Mouse (Mus musculus): Measurements from ENCODE around the gene Cldnd1. TPM values are rescaled to one million over a fixed set of nuclear protein-coding genes. Genes with fewer than 3 reads are reported as not detected.

Cldnd1 gene
- total and polyA plus RNA-seq, 2 experiments from 2014 or later = 24.0 to 72.0 TPM

- no peak overlapping the region for H3K9ac ChIP-seq (replicated peaks; ENCODE audit: low read depth, low read length)
- TF ChIP-seq CTCF (IDR thresholded peaks at IDR 0.05; ENCODE audit: low read depth) (no peak), EP300 (IDR thresholded peaks at IDR 0.05; ENCODE audit: low read depth) (no peak)
- no peaks in the 10 kb centered on the region for H3K27me3 ChIP-seq (ENCODE audit: control insufficient read depth, insufficient read depth, low read length)
- H3K27ac ChIP-seq (ENCODE audit: low read depth) = peak overlapping the region; percentile 32; the same call in 1 of the 2 replicates
- H3K4me1 ChIP-seq (ENCODE audit: control insufficient read depth, insufficient read depth) = no peaks in the 10 kb centered on the region; the same call in 1 of the 2 replicates
- peak; percentile 38 for DNase-seq (ENCODE audit: low spot score)
- no peak overlapping the region for H3K4me3 ChIP-seq (ENCODE audit: low read depth, low read length)
- H3K9me3 ChIP-seq (replicated peaks; ENCODE audit: control insufficient read depth, low read length) = no peaks in the 10 kb centered on the region
- 22% methylated on average over 4 of the region's 4 CpGs for WGBS
- no peaks in the 10 kb centered on the region for H3K36me3 ChIP-seq (replicated peaks; ENCODE audit: control insufficient read depth, insufficient read depth, low read length)
- 0 out of 2 replicates have a peak overlapping the region, but pooled peaks have one; percentile 1 for H3K4me2 ChIP-seq (ENCODE audit: low read depth, low read length)
- ATAC-seq (ENCODE audit: insufficient read depth, low read depth) = peak; percentile 68; the same call in 1 of the 2 replicates
Measured at GRCm38 (mm10) chr16:58746715-58747114, 19.0 kb downstream of the Cldnd1 start.

GRCm38 (mm10) chr16:58751314-58751713, 23.6 kb downstream of the Cldnd1 start:
- DNase-seq (ENCODE audit: low spot score) = peak; percentile 57
- WGBS = 19% methylated on average over 1 of the region's 1 CpGs

GRCm38 (mm10) chr16:58756191-58756590, 28.5 kb downstream of the Cldnd1 start:
- no peaks in the 10 kb centered on the region for H3K4me1 ChIP-seq (ENCODE audit: control insufficient read depth, insufficient read depth)
- no peak overlapping the region for H3K9ac ChIP-seq (replicated peaks; ENCODE audit: low read depth, low read length)
- no peaks in the 10 kb centered on the region for H3K27me3 ChIP-seq (ENCODE audit: control insufficient read depth, insufficient read depth, low read length)
- H3K27ac ChIP-seq (ENCODE audit: low read depth) = no peak overlapping the region
- no peak overlapping the region for H3K4me3 ChIP-seq (ENCODE audit: low read depth, low read length)
- TF ChIP-seq CTCF (IDR thresholded peaks at IDR 0.05; ENCODE audit: low read depth) (no peak), EP300 (IDR thresholded peaks at IDR 0.05; ENCODE audit: low read depth) (no peak)
- ATAC-seq (ENCODE audit: insufficient read depth, low read depth) (no peak), DNase-seq (ENCODE audit: low spot score) (no peak)
- H3K36me3 ChIP-seq (replicated peaks; ENCODE audit: control insufficient read depth, insufficient read depth, low read length) = no peaks in the 10 kb centered on the region
- no peaks in the 10 kb centered on the region for H3K9me3 ChIP-seq (replicated peaks; ENCODE audit: control insufficient read depth, low read length)
- no peak overlapping the region for H3K4me2 ChIP-seq (ENCODE audit: low read depth, low read length)

More at GRCm38 (mm10) chr16:58751314-58751713, 23.6 kb downstream of the Cldnd1 start:
- H3K36me3 ChIP-seq (replicated peaks; ENCODE audit: control insufficient read depth, insufficient read depth, low read length) = no peaks in the 10 kb centered on the region
- no peaks in the 10 kb centered on the region for H3K9me3 ChIP-seq (replicated peaks; ENCODE audit: control insufficient read depth, low read length)
- no peak for TF ChIP-seq EP300 (IDR thresholded peaks at IDR 0.05; ENCODE audit: low read depth)
- TF ChIP-seq CTCF (IDR thresholded peaks at IDR 0.05; ENCODE audit: low read depth) = peak; percentile 71
- H3K4me3 ChIP-seq (ENCODE audit: low read depth, low read length) = no peak overlapping the region
- H3K4me1 ChIP-seq (ENCODE audit: control insufficient read depth, insufficient read depth) = no peaks in the 10 kb centered on the region; the same call in 1 of the 2 replicates
- H3K4me2 ChIP-seq (ENCODE audit: low read depth, low read length) = no peak overlapping the region
- ATAC-seq (ENCODE audit: insufficient read depth, low read depth) = peak; percentile 57
- no peak overlapping the region for H3K27ac ChIP-seq (ENCODE audit: low read depth)
- no peak overlapping the region for H3K9ac ChIP-seq (replicated peaks; ENCODE audit: low read depth, low read length)
- no peaks in the 10 kb centered on the region for H3K27me3 ChIP-seq (ENCODE audit: control insufficient read depth, insufficient read depth, low read length)

GRCm38 (mm10) chr16:58763076-58763475, 35.4 kb downstream of the Cldnd1 start, which contains the start of gene Olfr172:
TSS of gene Olfr172 (minus strand) at chr16:58763176.
- Histone ChIP-seq H3K27ac (ENCODE audit: low read depth) (no peak within 1 kb of the TSS), H3K4me2 (ENCODE audit: low read depth, low read length) (no peak within 1 kb of the TSS), H3K27me3 (ENCODE audit: control insufficient read depth, insufficient read depth, low read length) (no peaks in the 10 kb centered on the region), H3K4me1 (ENCODE audit: control insufficient read depth, insufficient read depth) (no peaks in the 10 kb centered on the region), H3K4me3 (ENCODE audit: low read depth, low read length) (no peak within 1 kb of the TSS), H3K9me3 (replicated peaks; ENCODE audit: control insufficient read depth, low read length) (no peaks in the 10 kb centered on the region), H3K9ac (replicated peaks; ENCODE audit: low read depth, low read length) (no peak within 1 kb of the TSS), H3K36me3 (replicated peaks; ENCODE audit: control insufficient read depth, insufficient read depth, low read length) (no peaks in the 10 kb centered on the region)
- TF ChIP-seq EP300 (IDR thresholded peaks at IDR 0.05; ENCODE audit: low read depth) = no peak
- TF ChIP-seq CTCF (IDR thresholded peaks at IDR 0.05; ENCODE audit: low read depth) = no peak
- 62% methylated on average over 1 of the region's 1 CpGs for WGBS
- DNase-seq (ENCODE audit: low spot score) = no peak
- no peak for ATAC-seq (ENCODE audit: insufficient read depth, low read depth)

Small RNAs within 50 kb of the gene (microRNA-seq; reads per million reads assigned to microRNA genes)
- not detected for gene Gm27564

Other genes with a start within 250 kb of the Cldnd1 start
- gene St3gal6, start 203.7 kb upstream of the Cldnd1 start, total RNA-seq (2014; rRNA removed; ENCODE audit: low replicate concordance) = 7.8 and 7.9 TPM in 2 replicates
- 14.7 and 17.2 TPM in 2 replicates for gene St3gal6, start 203.7 kb upstream of the Cldnd1 start, polyA plus RNA-seq (2015; fragmentation: Nextera tagmentation; extraction: Ambion mirVana)
- gene Gm813, start 110.9 kb upstream of the Cldnd1 start, total RNA-seq (2014; rRNA removed; ENCODE audit: low replicate concordance) = not detected in 2 replicates
- not detected in 2 replicates for gene Gm813, start 110.9 kb upstream of the Cldnd1 start, polyA plus RNA-seq (2015; fragmentation: Nextera tagmentation; extraction: Ambion mirVana)
- gene E330017A01Rik, start 89.2 kb upstream of the Cldnd1 start, total RNA-seq (2014; rRNA removed; ENCODE audit: low replicate concordance) = not detected in 2 replicates
- gene E330017A01Rik, start 89.2 kb upstream of the Cldnd1 start, polyA plus RNA-seq (2015; fragmentation: Nextera tagmentation; extraction: Ambion mirVana) = not detected in 2 replicates
- 27.4 and 35.4 TPM in 2 replicates for gene Cpox, start 57.6 kb upstream of the Cldnd1 start, total RNA-seq (2014; rRNA removed; ENCODE audit: low replicate concordance)
- gene Cpox, start 57.6 kb upstream of the Cldnd1 start, polyA plus RNA-seq (2015; fragmentation: Nextera tagmentation; extraction: Ambion mirVana) = 15.4 and 15.6 TPM in 2 replicates
- gene Gpr15, start 8.8 kb upstream of the Cldnd1 start, total RNA-seq (2014; rRNA removed; ENCODE audit: low replicate concordance) = not detected in 2 replicates
- gene Gpr15, start 8.8 kb upstream of the Cldnd1 start, polyA plus RNA-seq (2015; fragmentation: Nextera tagmentation; extraction: Ambion mirVana) = 0.10 TPM in 1 of 2 replicates, not detected in the other
- not detected in 2 replicates for gene Olfr172, start 35.3 kb downstream of the Cldnd1 start, total RNA-seq (2014; rRNA removed; ENCODE audit: low replicate concordance)
- gene Olfr172, start 35.3 kb downstream of the Cldnd1 start, polyA plus RNA-seq (2015; fragmentation: Nextera tagmentation; extraction: Ambion mirVana) = not detected in 2 replicates
- not detected in 2 replicates for gene Olfr173, start 72.4 kb downstream of the Cldnd1 start, total RNA-seq (2014; rRNA removed; ENCODE audit: low replicate concordance)
- gene Olfr173, start 72.4 kb downstream of the Cldnd1 start, polyA plus RNA-seq (2015; fragmentation: Nextera tagmentation; extraction: Ambion mirVana) = not detected in 2 replicates
- not detected in 2 replicates for gene Olfr175-ps1, start 98.9 kb downstream of the Cldnd1 start, total RNA-seq (2014; rRNA removed; ENCODE audit: low replicate concordance)
- not detected in 2 replicates for gene Olfr175-ps1, start 98.9 kb downstream of the Cldnd1 start, polyA plus RNA-seq (2015; fragmentation: Nextera tagmentation; extraction: Ambion mirVana)
- gene Olfr177, start 146.9 kb downstream of the Cldnd1 start, total RNA-seq (2014; rRNA removed; ENCODE audit: low replicate concordance) = not detected in 2 replicates
- gene Olfr177, start 146.9 kb downstream of the Cldnd1 start, polyA plus RNA-seq (2015; fragmentation: Nextera tagmentation; extraction: Ambion mirVana) = not detected in 2 replicates
- gene Olfr178, start 164.2 kb downstream of the Cldnd1 start, total RNA-seq (2014; rRNA removed; ENCODE audit: low replicate concordance) = not detected in 2 replicates
- not detected in 2 replicates for gene Olfr178, start 164.2 kb downstream of the Cldnd1 start, polyA plus RNA-seq (2015; fragmentation: Nextera tagmentation; extraction: Ambion mirVana)
- gene Olfr181, start 200.8 kb downstream of the Cldnd1 start, total RNA-seq (2014; rRNA removed; ENCODE audit: low replicate concordance) = not detected in 2 replicates
- not detected in 2 replicates for gene Olfr181, start 200.8 kb downstream of the Cldnd1 start, polyA plus RNA-seq (2015; fragmentation: Nextera tagmentation; extraction: Ambion mirVana)
- not detected in 2 replicates for gene Olfr180, start 201.5 kb downstream of the Cldnd1 start, total RNA-seq (2014; rRNA removed; ENCODE audit: low replicate concordance)
- not detected in 2 replicates for gene Olfr180, start 201.5 kb downstream of the Cldnd1 start, polyA plus RNA-seq (2015; fragmentation: Nextera tagmentation; extraction: Ambion mirVana)

Data from heart, postnatal 0 days (tissue).